Mouse (Mus musculus) embryonic stem cell, embryonic (primary cell): Measurements from ENCODE around the gene Stom.

ENCODE experiments used
- CTCF ChIA-PET, 4 experiments: fragments of 300-600 bp in 2 of 4; fragments of 350-600 bp in 2 of 4; sonication (Branson Sonifier 250); formaldehyde crosslinking; loops; one replicate each; lab custom pipeline; 2022; ENCODE audit warnings: inconsistent platforms in 2 of 4; lab: Charles Lee
- POLR2A ChIA-PET, 4 experiments: fragments of 300-600 bp in 2 of 4; fragments of 350-600 bp in 2 of 4; sonication (Branson Sonifier 250); formaldehyde crosslinking; loops; one replicate each; lab custom pipeline; 2022; ENCODE audit warnings: antibody characterized with exemption in 4 of 4, inconsistent platforms in 1 of 4; lab: Charles Lee

The Stom gene

GRCm38 (mm10) chr2:35328064-35328792 lies 8.5 kb downstream of the Stom start:
- ChIA-PET POLR2A (interaction anchor here in 2 of 4 experiments (0.7 to 3.1 kb wide), 2 partner anchors 8 to 125 kb away, joined by 4 to 8 read pairs; partner anchors contain the start of gene Stom (in 1 of the 2)), CTCF (interaction anchor here in 1 of 4 experiments (1.9 kb wide), 1 partner anchor 39 kb away, joined by 4 read pairs; no protein-coding TSS in a partner anchor)

- ChIA-PET CTCF (no interaction called here), POLR2A (interaction anchor here in 2 of 4 experiments (0.7 to 3.1 kb wide), 2 partner anchors 9 to 126 kb away, joined by 4 to 8 read pairs; partner anchors contain the start of gene Stom (in 1 of the 2))
These were observed 9.2 kb downstream of the Stom start for GRCm38 (mm10) chr2:35327583-35327982.

- ChIA-PET POLR2A (interaction anchor here in 2 of 4 experiments (1.3 to 3.1 kb wide), 2 partner anchors 9 kb away, joined by 3 to 8 read pairs; partner anchors contain the start of gene Stom (in 1 of the 2)), CTCF (no interaction called here)
These were observed 9.8 kb downstream of the Stom start for GRCm38 (mm10) chr2:35326931-35327330.

- CTCF ChIA-PET: interaction anchor here in 1 of 4 experiments (0.6 kb wide), 1 partner anchor 388 kb away, joined by 5 read pairs; no protein-coding TSS in a partner anchor
- POLR2A ChIA-PET: interaction anchor here in 2 of 4 experiments (0.6 to 3.1 kb wide), 4 partner anchors 8 to 104 kb away, joined by 3 to 8 read pairs (median 6); partner anchors contain the start of gene Stom (in 1 of the 2)
These were observed 10.8 kb downstream of the Stom start for GRCm38 (mm10) chr2:35325930-35326329.

GRCm38 (mm10) chr2:35322404-35323164 lies 14.2 kb downstream of the Stom start:
- ChIA-PET CTCF (interaction anchor here in 2 of 4 experiments (0.5 to 1.7 kb wide), 2 partner anchors 27 to 706 kb away, joined by 6 read pairs; no protein-coding TSS in a partner anchor), POLR2A (interaction anchor here in 2 of 4 experiments (1.0 to 1.6 kb wide), 3 partner anchors 10 to 14 kb away, joined by 3 to 4 read pairs (median 4); partner anchors contain the start of gene Stom (in 1 of the 2))

GRCm38 (mm10) chr2:35320399-35320798 lies 16.4 kb downstream of the Stom start:
- ChIA-PET POLR2A (interaction anchor here in 1 of 4 experiments (1.7 kb wide), 1 partner anchor 16 kb away, joined by 4 read pairs; the partner anchor contains the start of gene Stom), CTCF (interaction anchor here in 1 of 4 experiments (1.4 kb wide), 1 partner anchor 53 kb away, joined by 3 read pairs; no protein-coding TSS in a partner anchor)

- ChIA-PET POLR2A (interaction anchor here in 3 of 4 experiments (0.8 to 1.3 kb wide), 3 partner anchors 8 to 20 kb away, joined by 3 to 4 read pairs (median 3); no protein-coding TSS in a partner anchor), CTCF (interaction anchor here in 2 of 4 experiments (1.1 to 1.4 kb wide), 2 partner anchors 25 to 54 kb away, joined by 3 read pairs; no protein-coding TSS in a partner anchor)
These were observed 18.4 kb downstream of the Stom start for GRCm38 (mm10) chr2:35318405-35318804.

GRCm38 (mm10) chr2:35317604-35318003 lies 19.2 kb downstream of the Stom start:
- POLR2A ChIA-PET: interaction anchor here in 3 of 4 experiments (0.8 to 1.3 kb wide), 3 partner anchors 9 to 20 kb away, joined by 3 to 4 read pairs (median 3); no protein-coding TSS in a partner anchor
- CTCF ChIA-PET: interaction anchor here in 2 of 4 experiments (1.1 to 1.4 kb wide), 2 partner anchors 24 to 55 kb away, joined by 3 read pairs; no protein-coding TSS in a partner anchor

GRCm38 (mm10) chr2:35314300-35314699 lies 22.5 kb downstream of the Stom start:
- POLR2A ChIA-PET: interaction anchor here in 1 of 4 experiments (1.1 kb wide), 1 partner anchor 23 kb away, joined by 4 read pairs; the partner anchor contains the start of gene Stom
- CTCF ChIA-PET: interaction anchor here in 2 of 4 experiments (1.1 to 1.2 kb wide), 2 partner anchors 15 to 26 kb away, joined by 3 read pairs; no protein-coding TSS in a partner anchor

- POLR2A ChIA-PET: interaction anchor here in 1 of 4 experiments (1.1 kb wide), 1 partner anchor 12 kb away, joined by 4 read pairs; no protein-coding TSS in a partner anchor
- CTCF ChIA-PET: interaction anchor here in 3 of 4 experiments (0.9 to 1.6 kb wide), 5 partner anchors 11 to 88 kb away, joined by 3 to 5 read pairs (median 3); partner anchors contain the start of gene 4930402F06Rik (in 1 of the 3)
These were observed 26.8 kb downstream of the Stom start for GRCm38 (mm10) chr2:35309906-35310493.

- ChIA-PET POLR2A (interaction anchor here in 3 of 4 experiments (0.6 to 1.8 kb wide), 4 partner anchors 10 to 286 kb away, joined by 3 to 4 read pairs (median 4); partner anchors contain the start of genes 4930568D16Rik (in 1 of the 3) and Stom (in 1 of the 3)), CTCF (interaction anchor here in 2 of 4 experiments (1.0 to 1.3 kb wide), 3 partner anchors 10 to 41 kb away, joined by 3 to 4 read pairs (median 4); no protein-coding TSS in a partner anchor)
These were observed 28.6 kb downstream of the Stom start for GRCm38 (mm10) chr2:35308166-35308565.

- ChIA-PET CTCF (interaction anchor here in 2 of 4 experiments (0.5 to 0.6 kb wide), 2 partner anchors 22 to 294 kb away, joined by 3 read pairs; no protein-coding TSS in a partner anchor), POLR2A (interaction anchor here in 1 of 4 experiments (1.4 kb wide), 1 partner anchor 35 kb away, joined by 3 read pairs; the partner anchor contains the start of gene Stom)
These were observed 34.5 kb downstream of the Stom start for GRCm38 (mm10) chr2:35302049-35302885.

GRCm38 (mm10) chr2:35299437-35299836 lies 37.3 kb downstream of the Stom start:
- ChIA-PET CTCF (interaction anchor here (0.6 to 4.4 kb wide), 11 partner anchors 11 to 672 kb away, joined by 3 to 22 read pairs (median 4); no protein-coding TSS in a partner anchor), POLR2A (no interaction called here)

GRCm38 (mm10) chr2:35297703-35298332 lies 39.0 kb downstream of the Stom start:
- ChIA-PET POLR2A (interaction anchor here in 1 of 4 experiments (0.9 kb wide), 1 partner anchor 52 kb away, joined by 3 read pairs; no protein-coding TSS in a partner anchor), CTCF (interaction anchor here in 3 of 4 experiments (0.7 to 4.4 kb wide), 21 partner anchors 9 to 214 kb away, joined by 3 to 22 read pairs (median 3); no protein-coding TSS in a partner anchor)

- CTCF ChIA-PET: interaction anchor here in 3 of 4 experiments (0.7 to 2.3 kb wide), 11 partner anchors 11 to 217 kb away, joined by 3 to 8 read pairs (median 4); partner anchors contain the start of genes 4930402F06Rik (in 1 of the 3) and 4930568D16Rik (in 1 of the 3)
- POLR2A ChIA-PET: interaction anchor here in 2 of 4 experiments (0.6 to 1.0 kb wide), 2 partner anchors 43 to 150 kb away, joined by 3 to 5 read pairs; partner anchors contain the start of gene Stom (in 1 of the 2)
These were observed 43.5 kb downstream of the Stom start for GRCm38 (mm10) chr2:35293291-35293690.
